Mouse (Mus musculus): ENCODE results near the gene Fbxl7. TPM values are rescaled to one million over a fixed set of nuclear protein-coding genes. Genes with fewer than 3 reads are reported as not detected.

The Fbxl7 gene
- polyA plus RNA-seq, 1 experiment from 2014 or later: 7.5 TPM

DNA sequence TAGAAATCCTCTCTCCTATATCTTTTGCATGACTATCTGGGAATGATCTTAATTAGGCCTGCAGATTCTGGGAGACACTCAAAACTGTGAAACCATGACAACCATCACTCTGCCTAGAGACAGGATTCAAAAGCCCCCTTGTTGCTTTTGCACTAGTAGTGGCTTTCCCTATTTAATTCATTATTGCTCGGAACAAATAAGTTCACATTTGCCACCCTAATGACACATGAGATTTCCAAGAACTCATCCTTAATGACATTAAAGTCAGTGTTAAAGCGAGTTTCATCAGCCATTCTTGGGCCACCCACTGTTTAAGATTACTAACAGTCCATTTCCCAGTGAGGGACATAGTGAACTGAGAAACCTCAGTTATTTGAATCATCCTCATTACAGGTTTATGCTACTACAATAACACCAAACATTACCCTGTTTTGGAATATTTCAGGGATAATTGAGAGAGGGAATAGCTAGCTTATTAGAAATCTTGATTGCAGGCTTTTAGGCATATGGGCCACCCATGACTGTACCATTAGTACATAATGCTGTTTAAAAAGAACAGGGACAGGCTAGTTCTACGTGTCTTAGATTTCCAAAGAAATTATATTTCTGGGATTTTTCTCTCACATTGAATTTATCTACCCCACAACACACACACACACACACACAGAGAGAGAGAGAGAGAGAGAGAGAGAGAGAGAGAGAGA lies 361.2 kb downstream of the Fbxl7 start:
- no peak overlapping the region for H3K27ac ChIP-seq (ENCODE audit: low read length)
- no peak overlapping the region for H3K4me3 ChIP-seq (ENCODE audit: low read depth, low read length)
- no peaks in the 10 kb centered on the region for H3K9me3 ChIP-seq (ENCODE audit: low read length)
- WGBS: 67% methylated on average over 3 of the region's 3 CpGs
- ATAC-seq (no peak), DNase-seq (ENCODE audit: low spot score) (no peak)
- no peak overlapping the region for H3K4me2 ChIP-seq (replicated peaks; ENCODE audit: low read depth, low read length)
- no peak overlapping the region for H3K9ac ChIP-seq (replicated peaks; ENCODE audit: low read depth)
- H3K36me3 ChIP-seq (ENCODE audit: insufficient read depth, low read length): no peaks in the 10 kb centered on the region
- TF ChIP-seq CTCF (IDR thresholded peaks at IDR 0.05): no peak
- TF ChIP-seq EP300 (IDR thresholded peaks at IDR 0.05): no peak
- H3K27me3 ChIP-seq (replicated peaks; ENCODE audit: insufficient read depth, low read length): no peaks in the 10 kb centered on the region
- H3K4me1 ChIP-seq (ENCODE audit: insufficient read depth, low read depth, low read length): no peaks in the 10 kb centered on the region

DNA sequence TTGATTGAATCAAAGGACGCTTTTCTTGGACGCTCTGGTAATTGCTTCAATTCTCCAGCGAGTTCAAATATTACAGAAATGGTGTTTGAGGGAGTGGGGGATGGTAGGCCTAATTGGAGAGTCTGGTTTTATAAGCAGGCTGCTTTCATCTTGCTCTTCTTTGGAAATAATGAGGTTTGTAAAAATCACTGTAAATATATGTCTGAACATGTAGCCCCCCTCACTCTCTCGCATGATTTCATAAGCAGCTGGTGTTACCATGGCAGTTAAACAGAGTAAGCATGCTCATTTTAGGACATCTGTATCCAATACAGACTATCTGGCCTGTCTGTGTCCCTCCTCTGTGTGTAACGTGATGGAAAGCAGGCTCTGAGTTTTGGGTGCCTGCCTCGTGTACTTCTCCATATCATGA lies 376.2 kb downstream of the Fbxl7 start:
- WGBS: 61% methylated on average over 6 of the region's 6 CpGs
- no peak for TF ChIP-seq CTCF (IDR thresholded peaks at IDR 0.05)
- no peak for TF ChIP-seq EP300 (IDR thresholded peaks at IDR 0.05)
- no peaks in the 10 kb centered on the region for H3K4me1 ChIP-seq (ENCODE audit: insufficient read depth, low read depth, low read length)
- ATAC-seq: peak; percentile 75
- H3K9me3 ChIP-seq (ENCODE audit: low read length): no peaks in the 10 kb centered on the region
- no peaks in the 10 kb centered on the region for H3K36me3 ChIP-seq (ENCODE audit: insufficient read depth, low read length)
- no peaks in the 10 kb centered on the region for H3K27me3 ChIP-seq (replicated peaks; ENCODE audit: insufficient read depth, low read length)
- H3K27ac ChIP-seq (ENCODE audit: low read length): no peak overlapping the region
- no peak overlapping the region for H3K4me2 ChIP-seq (replicated peaks; ENCODE audit: low read depth, low read length)
- no peak overlapping the region for H3K9ac ChIP-seq (replicated peaks; ENCODE audit: low read depth)
- DNase-seq (ENCODE audit: low spot score): peak; percentile 49
- H3K4me3 ChIP-seq (ENCODE audit: low read depth, low read length): no peak overlapping the region

DNA sequence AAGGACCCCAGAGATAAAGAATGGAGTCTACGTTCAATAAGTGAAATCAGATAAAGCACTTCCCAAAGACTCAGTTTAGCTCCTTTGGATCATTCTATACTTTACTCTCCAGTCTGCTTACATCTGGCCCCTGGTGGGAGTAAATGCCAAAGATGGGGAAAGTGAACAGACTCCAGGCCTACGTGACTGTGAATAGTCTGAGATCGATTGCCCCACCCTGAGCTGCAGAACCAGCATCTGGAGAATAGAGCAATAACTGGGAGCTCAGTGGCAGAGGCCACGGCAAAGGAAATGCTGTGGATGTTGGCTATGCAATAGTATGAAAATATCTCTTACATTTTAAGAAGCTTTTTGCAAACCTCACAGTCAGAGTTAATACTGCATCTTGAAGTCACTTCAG lies 394.4 kb downstream of the Fbxl7 start:
- Histone ChIP-seq H3K36me3 (ENCODE audit: insufficient read depth, low read length) (no peaks in the 10 kb centered on the region), H3K4me1 (ENCODE audit: insufficient read depth, low read depth, low read length) (no peaks in the 10 kb centered on the region), H3K27me3 (replicated peaks; ENCODE audit: insufficient read depth, low read length) (no peaks in the 10 kb centered on the region), H3K4me3 (ENCODE audit: low read depth, low read length) (no peak overlapping the region), H3K9me3 (ENCODE audit: low read length) (no peaks in the 10 kb centered on the region), H3K27ac (ENCODE audit: low read length) (no peak overlapping the region), H3K9ac (replicated peaks; ENCODE audit: low read depth) (no peak overlapping the region), H3K4me2 (replicated peaks; ENCODE audit: low read depth, low read length) (no peak overlapping the region)
- 70% methylated on average over 4 of the region's 4 CpGs for WGBS
- TF ChIP-seq EP300 (IDR thresholded peaks at IDR 0.05) (no peak), CTCF (IDR thresholded peaks at IDR 0.05) (no peak)
- DNase-seq (ENCODE audit: low spot score) (no peak), ATAC-seq (no peak)

Measured in lung, postnatal 0 days (tissue).